Mouse (Mus musculus) fat pad, adult 2 months (tissue): Measurements from ENCODE around the gene Pnrc1.

Experiments used
- DNase-seq: peaks from one replicate; pipeline ENCODE4 v3.0.0-alpha.2; 2011; ENCODE audit warnings: low read depth, low spot score; ENCODE audit errors: extremely low read depth

Pnrc1 gene

GRCm38 (mm10) chr4:33224003-33224675 is 65.8 kb downstream of the Pnrc1 start:
- DNase-seq = no peak

- DNase-seq = no peak
Measured at GRCm38 (mm10) chr4:33221847-33222246, 68.1 kb downstream of the Pnrc1 start.

GRCm38 (mm10) chr4:33208881-33209841 is 80.8 kb downstream of the Pnrc1 start, which contains the start of gene Srsf12:
Gene Srsf12 (plus strand): TSS chr4:33208991.
- DNase-seq = no peak

GRCm38 (mm10) chr4:33207551-33207950 is 82.4 kb downstream of the Pnrc1 start:
- no peak for DNase-seq

- no peak for DNase-seq
Measured at GRCm38 (mm10) chr4:33204682-33205081, 85.3 kb downstream of the Pnrc1 start.

GRCm38 (mm10) chr4:33198117-33198516 is 91.8 kb downstream of the Pnrc1 start:
- no peak for DNase-seq
